Mouse (Mus musculus) hindbrain, embryonic 14.5 days (tissue): ENCODE results near the gene Rassf1. TPM values are rescaled to one million over a fixed set of nuclear protein-coding genes. Genes with fewer than 3 reads are reported as not detected.

ENCODE experiments used
- ATAC-seq: fragments of 200-750 bp; cut with Nextera tagmentation; 2 replicates; pipeline ENCODE4 v1.8.0; 2017; ENCODE audit warnings: moderate number of reproducible peaks, mild to moderate bottlenecking, moderate TSS enrichment, moderate library complexity; ENCODE audit not compliant: low FRiP score
- DNase-seq: peaks from one replicate; pipeline ENCODE4 v3.0.0-alpha.2; 2015; ENCODE audit warnings: low spot score
- H3K27ac ChIP-seq: fragments of 300-500 bp; sonication (generic); 2 replicates; pipeline ENCODE4 v1.5.1; 2014; ENCODE audit warnings: mild to moderate bottlenecking, moderate library complexity
- H3K27me3 ChIP-seq: fragments of 300-500 bp; sonication (generic); 2 replicates; pipeline ENCODE4 v1.6.1; 2014; ENCODE audit warnings: mild to moderate bottlenecking, low read length, mixed read lengths; ENCODE audit not compliant: control insufficient read depth, insufficient read depth
- H3K36me3 ChIP-seq: fragments of 300-500 bp; sonication (generic); replicated peaks from 2 replicates; pipeline ENCODE4 v1.6.1; 2014; ENCODE audit not compliant: control insufficient read depth, insufficient read depth
- H3K4me1 ChIP-seq: fragments of 300-500 bp; sonication (generic); replicated peaks from 2 replicates; pipeline ENCODE4 v1.6.1; 2014; ENCODE audit warnings: antibody characterized with exemption, low read length, mixed read lengths; ENCODE audit not compliant: control insufficient read depth, insufficient read depth
- H3K4me2 ChIP-seq: fragments of 300-500 bp; sonication (generic); replicated peaks from 2 replicates; pipeline ENCODE4 v1.6.1; 2014; ENCODE audit warnings: mild to moderate bottlenecking, moderate library complexity
- H3K4me3 ChIP-seq: fragments of 300-500 bp; sonication (generic); replicated peaks from 2 replicates; pipeline ENCODE4 v1.5.1; 2014; ENCODE audit warnings: mild to moderate bottlenecking, low read length
- H3K9ac ChIP-seq: fragments of 300-500 bp; sonication (generic); 2 replicates; pipeline ENCODE4 v1.6.1; 2014
- H3K9me3 ChIP-seq: fragments of 300-500 bp; sonication (generic); 2 replicates; pipeline ENCODE4 v1.6.1; 2016; ENCODE audit warnings: low read length; ENCODE audit not compliant: control insufficient read depth
- WGBS: fragments of 180-500 bp; shearing (Covaris S2); extraction: QIAGEN DNeasy Blood & Tissue Kit; methylation state at CpG from one replicate; pipeline ENCODE4 v1.1.7; 2014; 5-methylcytosine and 5-hydroxymethylcytosine counted together
- polyA plus RNA-seq: library from polyadenylated mRNA; unstranded; fragments of >200 nt; fragmentation: Nextera tagmentation; extraction: Ambion mirVana; gene quantifications from 2 replicates; pipeline ENCODE4 v1.2.1, GENCODE M21; 2014

Rassf1 gene
- polyA plus RNA-seq, 1 experiment from 2014 or later, result 32.6 TPM

- H3K27me3 ChIP-seq, result no peaks in the 10 kb centered on the region
- no peaks in the 10 kb centered on the region for H3K36me3 ChIP-seq
- WGBS, result 80% methylated on average over 4 of the region's 4 CpGs
- peak overlapping the region; percentile 72 for H3K4me2 ChIP-seq
- H3K4me3 ChIP-seq, result peak overlapping the region; percentile 55
- DNase-seq, result no peak
- no peak for ATAC-seq
- no peaks in the 10 kb centered on the region for H3K9me3 ChIP-seq
- peaks cover 17% of the 10 kb centered on the region for H3K4me1 ChIP-seq
- H3K27ac ChIP-seq, result no peak overlapping the region
- peak overlapping the region; percentile 75 for H3K9ac ChIP-seq
Observed at GRCm38 (mm10) chr9:107581584-107581983, 30.2 kb downstream of the Rassf1 start.

- H3K9ac ChIP-seq, result no peak overlapping the region; the same call in 1 of the 2 replicates
- no peak for ATAC-seq
- 90% methylated on average over 7 of the region's 7 CpGs for WGBS
Observed at GRCm38 (mm10) chr9:107582509-107583062, 31.2 kb downstream of the Rassf1 start.

GRCm38 (mm10) chr9:107583174-107583573 is 31.8 kb downstream of the Rassf1 start:
- DNase-seq, result no peak
- Histone ChIP-seq H3K4me2 (no peak overlapping the region), H3K9ac (no peak overlapping the region), H3K4me3 (no peak overlapping the region), H3K4me1 (peaks cover 20% of the 10 kb centered on the region), H3K27me3 (no peaks in the 10 kb centered on the region), H3K9me3 (no peaks in the 10 kb centered on the region), H3K36me3 (no peaks in the 10 kb centered on the region), H3K27ac (no peak overlapping the region)
- 92% methylated on average over 14 of the region's 14 CpGs for WGBS
- ATAC-seq, result no peak

More at GRCm38 (mm10) chr9:107582509-107583062, 31.2 kb downstream of the Rassf1 start:
- H3K36me3 ChIP-seq, result no peaks in the 10 kb centered on the region
- H3K27ac ChIP-seq, result no peak overlapping the region
- peaks cover 17% of the 10 kb centered on the region for H3K4me1 ChIP-seq
- no peaks in the 10 kb centered on the region for H3K27me3 ChIP-seq
- H3K9me3 ChIP-seq, result no peaks in the 10 kb centered on the region
- H3K4me2 ChIP-seq, result no peak overlapping the region
- H3K4me3 ChIP-seq, result no peak overlapping the region
- no peak for DNase-seq

- peaks cover 14% of the 10 kb centered on the region for H3K36me3 ChIP-seq
- H3K27me3 ChIP-seq, result no peaks in the 10 kb centered on the region
- H3K4me3 ChIP-seq, result no peak overlapping the region
- DNase-seq (no peak), ATAC-seq (no peak)
- WGBS, result 91% methylated on average over 5 of the region's 5 CpGs
- H3K4me1 ChIP-seq, result peaks cover 12% of the 10 kb centered on the region
- H3K27ac ChIP-seq, result no peak overlapping the region
- no peaks in the 10 kb centered on the region for H3K9me3 ChIP-seq
- H3K4me2 ChIP-seq, result no peak overlapping the region
- no peak overlapping the region for H3K9ac ChIP-seq
Observed at GRCm38 (mm10) chr9:107586504-107586903, 35.1 kb downstream of the Rassf1 start.

- H3K27me3 ChIP-seq, result no peaks in the 10 kb centered on the region
- ATAC-seq, result peak; percentile 98
- H3K9ac ChIP-seq, result peak within 1 kb of the TSS; percentile 51
- peak within 1 kb of the TSS; percentile 59 for H3K4me3 ChIP-seq
- no peak within 1 kb of the TSS for H3K27ac ChIP-seq
- peaks cover 9% of the 10 kb centered on the region for H3K4me1 ChIP-seq
- WGBS, result 14% methylated on average over 46 of the region's 46 CpGs
- peak within 1 kb of the TSS; percentile 90 for H3K4me2 ChIP-seq
- H3K36me3 ChIP-seq, result peaks cover 21% of the 10 kb centered on the region
- DNase-seq, result peak; percentile 97
- no peaks in the 10 kb centered on the region for H3K9me3 ChIP-seq
Observed at GRCm38 (mm10) chr9:107586974-107587832, 35.8 kb downstream of the Rassf1 start, which contains the start of gene Ifrd2. Gene Ifrd2, plus strand, starts transcription at chr9:107587642.

GRCm38 (mm10) chr9:107587833-107588639 is 36.7 kb downstream of the Rassf1 start:
- H3K9ac ChIP-seq, result peak overlapping the region; percentile 51
- peaks cover 9% of the 10 kb centered on the region for H3K4me1 ChIP-seq
- H3K4me2 ChIP-seq, result peak overlapping the region; percentile 90
- WGBS, result 5% methylated on average over 33 of the region's 33 CpGs
- DNase-seq (peak; percentile 41), ATAC-seq (peak; percentile 42)
- H3K4me3 ChIP-seq, result peak overlapping the region; percentile 59
- H3K9me3 ChIP-seq, result no peaks in the 10 kb centered on the region
- no peaks in the 10 kb centered on the region for H3K27me3 ChIP-seq
- no peak overlapping the region for H3K27ac ChIP-seq
- H3K36me3 ChIP-seq, result peaks cover 28% of the 10 kb centered on the region

GRCm38 (mm10) chr9:107590058-107590772 is 38.9 kb downstream of the Rassf1 start:
- Histone ChIP-seq H3K9ac (no peak overlapping the region), H3K9me3 (no peaks in the 10 kb centered on the region), H3K27ac (no peak overlapping the region), H3K4me1 (peaks cover 9% of the 10 kb centered on the region), H3K4me2 (no peak overlapping the region), H3K27me3 (no peaks in the 10 kb centered on the region), H3K36me3 (peaks cover 36% of the 10 kb centered on the region), H3K4me3 (no peak overlapping the region)
- no peak for ATAC-seq
- DNase-seq, result no peak
- WGBS, result 94% methylated on average over 25 of the region's 25 CpGs

GRCm38 (mm10) chr9:107590773-107591060 is 39.4 kb downstream of the Rassf1 start:
- no peak for DNase-seq
- H3K27me3 ChIP-seq, result no peaks in the 10 kb centered on the region
- no peak overlapping the region for H3K27ac ChIP-seq
- no peak overlapping the region for H3K4me2 ChIP-seq
- H3K9ac ChIP-seq, result no peak overlapping the region
- no peaks in the 10 kb centered on the region for H3K9me3 ChIP-seq
- peaks cover 9% of the 10 kb centered on the region for H3K4me1 ChIP-seq
- no peak for ATAC-seq
- no peak overlapping the region for H3K4me3 ChIP-seq
- WGBS, result 92% methylated on average over 6 of the region's 6 CpGs
- H3K36me3 ChIP-seq, result peaks cover 36% of the 10 kb centered on the region
